Mouse (Mus musculus): ENCODE results near the gene Oas1h.
"Not testable (repeated sequence)": the region's sequence is repeated elsewhere in the genome, so short reads cannot be mapped to it uniquely, and the experiment has no call there.

The Oas1h gene

DNA sequence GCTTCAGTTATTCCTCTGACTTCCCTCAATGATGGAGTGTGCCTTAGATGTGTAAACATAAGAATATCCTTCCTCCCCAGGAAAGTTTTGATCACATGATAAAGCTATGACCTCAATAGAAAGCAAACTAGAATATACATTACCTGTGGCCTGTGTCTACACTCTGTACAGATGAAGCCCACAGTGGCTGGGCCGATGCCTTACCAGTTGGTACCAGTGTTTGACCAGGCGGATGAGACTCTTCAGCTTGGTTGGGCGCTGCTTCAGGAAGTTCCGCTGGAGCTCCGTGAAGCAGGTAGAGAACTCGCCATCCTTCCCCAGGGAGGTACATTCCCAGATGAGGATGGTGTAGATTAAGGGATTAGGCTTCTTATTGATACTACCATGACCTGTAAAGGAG, 20.5 kb downstream of the Oas1h start:
- DNase-seq (ENCODE audit: low read depth in 2 of 2, low spot score in 2 of 2), result not testable (repeated sequence)

DNA sequence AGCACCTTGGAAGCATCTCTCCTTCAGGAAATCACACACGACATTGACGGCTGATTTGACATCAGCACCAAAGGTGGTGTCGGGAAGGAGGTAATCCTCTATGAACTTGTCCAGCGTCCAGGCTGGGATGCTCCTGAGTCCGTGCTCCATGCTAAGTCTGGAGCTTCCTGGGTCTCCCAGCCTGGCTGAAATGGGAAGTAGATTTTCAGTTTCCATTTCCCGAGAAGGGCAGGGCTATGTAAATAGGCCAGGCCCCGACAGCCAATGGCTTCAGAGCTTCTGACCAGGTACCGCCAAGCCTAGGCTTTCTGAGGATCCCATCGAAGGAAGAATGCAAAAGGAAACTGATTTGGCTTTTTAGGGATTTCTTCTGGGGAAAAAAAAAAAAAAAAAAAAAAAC, 26.2 kb downstream of the Oas1h start, which contains the start of gene Oas1g:
Gene Oas1g (minus strand): TSS at position 201 of the 400 bp plus-strand sequence.
- DNase-seq (ENCODE audit: low read depth in 2 of 2, low spot score in 2 of 2), result not testable (repeated sequence)

DNA sequence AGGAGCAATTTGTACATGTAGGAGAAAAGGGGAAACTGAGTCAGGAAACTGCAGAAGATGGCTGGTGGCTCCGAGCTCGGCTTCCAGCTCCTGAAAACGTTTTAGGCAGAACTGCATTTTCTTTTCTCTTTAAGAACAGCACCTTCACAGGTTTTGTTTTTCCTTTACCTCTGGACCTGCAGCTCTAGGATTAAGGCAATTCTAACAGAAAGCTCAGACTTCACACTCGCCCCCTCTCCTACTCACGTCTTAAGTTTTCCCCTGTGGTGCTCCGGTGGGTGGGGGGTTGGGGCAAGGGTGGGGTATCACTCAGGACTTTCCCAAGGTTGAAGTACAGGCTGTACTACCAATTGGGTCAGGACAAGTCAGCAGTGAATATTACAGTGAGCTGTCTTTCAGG, 26.6 kb downstream of the Oas1h start:
- no peak for DNase-seq (ENCODE audit: low read depth in 2 of 2, low spot score in 2 of 2)

DNA sequence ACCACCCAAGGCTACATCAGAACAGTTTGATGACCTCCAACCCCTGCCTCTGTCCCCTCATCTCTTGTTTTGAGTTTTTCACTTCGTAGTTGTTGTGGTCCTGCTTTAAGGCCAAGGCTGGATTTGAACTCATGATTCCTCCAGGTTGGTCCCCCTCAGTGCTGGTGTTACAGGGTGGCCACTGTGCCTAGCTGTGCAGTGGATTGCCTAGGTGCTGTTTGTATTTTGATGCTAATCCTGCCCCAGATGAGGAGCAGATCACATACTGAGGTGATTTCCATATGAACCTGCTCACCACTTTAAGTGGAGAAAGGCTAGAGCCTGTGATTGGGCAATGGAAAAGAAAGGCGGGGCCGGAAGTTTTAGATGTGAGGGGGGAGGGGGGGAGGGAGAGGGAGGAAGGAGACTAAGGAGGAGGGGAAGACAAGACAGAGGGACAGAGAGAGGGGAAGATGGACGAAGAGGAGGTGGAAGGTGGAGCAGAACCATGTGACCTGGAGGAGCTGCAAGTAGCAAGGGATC, 27.1 kb downstream of the Oas1h start:
- not testable (repeated sequence) for DNase-seq (ENCODE audit: low read depth in 2 of 2, low spot score in 2 of 2)

DNA sequence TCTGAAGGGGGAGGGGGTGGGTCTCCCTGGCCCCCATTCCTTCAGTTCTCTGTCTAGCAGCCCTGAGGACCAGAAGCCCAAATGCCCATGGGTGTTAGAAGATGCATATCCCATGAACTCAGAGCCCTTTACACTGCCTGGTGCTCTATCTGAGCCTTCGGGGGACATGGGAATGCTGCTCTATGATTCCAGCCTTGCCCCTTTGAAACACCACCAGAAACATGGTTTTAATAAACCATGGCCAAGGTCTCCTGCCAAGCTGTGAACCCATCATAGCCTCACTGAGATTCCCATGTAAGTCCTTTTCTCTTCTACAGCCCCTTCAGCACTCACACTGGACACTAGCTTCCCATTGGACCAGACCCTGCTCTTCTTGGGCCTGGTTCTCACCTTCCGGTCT, 28.8 kb downstream of the Oas1h start:
- DNase-seq (ENCODE audit: low read depth in 2 of 2, low spot score in 2 of 2), result no peak

DNA sequence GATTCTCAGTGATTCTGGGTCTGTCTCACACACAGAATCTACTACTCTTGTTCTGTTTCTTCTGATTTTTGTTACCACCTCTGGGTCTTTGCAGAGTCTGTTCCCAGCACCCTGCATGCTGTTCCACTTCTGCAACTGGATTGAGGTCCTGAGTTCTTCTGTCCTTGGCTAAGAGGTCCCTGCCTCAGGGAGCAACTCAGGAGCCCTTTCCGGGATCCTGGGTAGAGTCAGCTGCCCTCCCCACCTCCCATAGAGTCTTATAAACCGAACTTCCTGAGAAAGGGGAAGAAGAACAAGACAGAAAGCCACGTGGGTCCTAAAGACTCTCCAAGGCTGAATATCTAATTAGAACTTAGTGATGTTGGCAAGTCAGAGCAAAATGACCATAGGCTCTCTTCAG, 29.8 kb downstream of the Oas1h start:
- no peak for DNase-seq (ENCODE audit: low read depth in 2 of 2, low spot score in 2 of 2)

DNA sequence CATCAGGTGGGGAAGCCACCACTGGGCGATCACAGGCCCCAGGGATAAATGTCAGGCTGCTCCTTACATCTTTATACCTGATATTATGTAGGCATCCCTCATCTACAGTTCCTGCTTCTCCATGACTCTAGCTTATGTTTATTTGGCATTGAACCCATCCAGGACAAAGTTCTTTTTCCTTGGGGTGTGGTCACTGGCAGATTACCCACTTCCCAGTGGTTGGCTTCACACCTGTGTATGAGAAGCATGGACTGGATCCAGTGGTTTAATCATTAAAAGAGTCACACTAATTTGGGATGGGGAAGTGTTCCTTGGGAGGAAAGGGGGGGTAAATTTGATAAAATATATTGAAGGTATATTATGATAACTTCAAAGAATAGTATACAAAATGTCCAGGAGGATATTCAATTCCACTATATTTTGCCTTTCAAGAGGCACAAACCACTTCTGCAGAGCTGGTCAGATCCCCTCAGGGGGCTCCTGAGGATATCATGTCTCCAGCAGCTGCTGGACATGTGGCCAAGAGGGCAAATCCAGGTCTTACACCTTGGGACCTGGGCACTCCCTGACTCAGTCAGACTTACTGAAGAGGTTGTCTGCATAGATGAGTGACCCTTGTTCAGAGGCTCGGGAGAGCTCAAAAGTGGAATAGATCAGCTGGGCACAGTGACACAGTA, 30.5 kb downstream of the Oas1h start:
- not testable (repeated sequence) for DNase-seq (ENCODE audit: low read depth in 2 of 2, low spot score in 2 of 2)

DNA sequence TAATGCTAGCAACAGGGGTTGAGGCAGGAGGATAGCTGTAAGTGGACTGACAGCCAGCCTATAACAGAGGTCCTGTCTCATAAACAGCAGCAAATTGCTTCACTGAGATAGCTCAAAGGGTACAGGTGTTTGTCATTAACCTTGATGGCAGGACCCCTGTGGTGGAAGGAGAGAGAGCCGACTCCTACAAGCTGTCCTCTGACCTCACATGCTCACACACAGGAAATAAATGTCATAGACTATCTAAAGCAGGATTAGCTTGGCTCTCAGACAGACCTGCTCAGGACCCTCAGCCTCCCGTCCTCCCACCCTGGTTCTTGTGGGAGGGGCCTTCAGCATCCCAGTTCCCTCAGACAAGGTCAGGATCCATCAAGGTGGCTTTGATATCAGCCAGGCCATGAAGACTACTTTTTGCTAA, 31.0 kb downstream of the Oas1h start:
- DNase-seq (ENCODE audit: low read depth in 2 of 2, low spot score in 2 of 2), result no peak

DNA sequence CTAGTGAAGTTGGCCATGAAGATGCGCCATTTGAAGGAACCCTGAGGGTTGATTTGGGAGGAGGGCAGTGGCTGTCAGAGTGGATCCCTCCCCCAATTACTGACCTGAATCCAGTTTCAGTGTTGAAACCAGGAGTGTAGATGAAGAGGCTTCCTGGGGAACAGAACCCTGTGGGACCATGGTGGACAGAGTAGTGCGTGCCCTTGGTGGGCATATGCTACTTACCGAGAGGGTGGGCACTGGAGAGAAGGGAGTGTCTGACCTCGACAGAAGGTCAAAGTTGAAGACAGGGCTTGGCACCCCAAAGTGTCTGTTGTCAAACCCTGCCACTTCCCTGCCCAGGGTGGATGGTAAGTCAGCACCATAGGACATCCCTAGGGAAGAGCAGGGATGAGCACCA, 32.6 kb downstream of the Oas1h start:
- DNase-seq (ENCODE audit: low read depth in 2 of 2, low spot score in 2 of 2), result not testable (repeated sequence)

DNA sequence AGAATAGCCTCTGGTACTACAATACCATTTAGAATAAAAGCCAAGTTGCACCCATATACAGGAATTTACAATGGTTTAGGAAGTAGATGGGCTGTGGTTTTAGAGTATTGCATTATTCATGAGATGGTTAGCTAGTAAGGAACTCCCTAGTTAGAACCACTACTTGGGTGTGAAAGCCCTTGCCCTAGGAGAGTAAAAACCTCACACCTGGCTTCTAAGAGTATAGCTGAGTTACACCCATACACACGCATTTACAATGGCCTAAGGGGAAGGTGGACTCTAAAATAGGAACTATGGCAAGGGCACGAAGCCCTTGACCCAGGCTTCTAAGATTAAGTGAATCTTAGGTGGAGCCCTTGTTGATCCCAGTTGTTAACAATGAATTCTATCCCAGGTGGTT, 33.5 kb downstream of the Oas1h start:
- not testable (repeated sequence) for DNase-seq (ENCODE audit: low read depth in 2 of 2, low spot score in 2 of 2)

DNA sequence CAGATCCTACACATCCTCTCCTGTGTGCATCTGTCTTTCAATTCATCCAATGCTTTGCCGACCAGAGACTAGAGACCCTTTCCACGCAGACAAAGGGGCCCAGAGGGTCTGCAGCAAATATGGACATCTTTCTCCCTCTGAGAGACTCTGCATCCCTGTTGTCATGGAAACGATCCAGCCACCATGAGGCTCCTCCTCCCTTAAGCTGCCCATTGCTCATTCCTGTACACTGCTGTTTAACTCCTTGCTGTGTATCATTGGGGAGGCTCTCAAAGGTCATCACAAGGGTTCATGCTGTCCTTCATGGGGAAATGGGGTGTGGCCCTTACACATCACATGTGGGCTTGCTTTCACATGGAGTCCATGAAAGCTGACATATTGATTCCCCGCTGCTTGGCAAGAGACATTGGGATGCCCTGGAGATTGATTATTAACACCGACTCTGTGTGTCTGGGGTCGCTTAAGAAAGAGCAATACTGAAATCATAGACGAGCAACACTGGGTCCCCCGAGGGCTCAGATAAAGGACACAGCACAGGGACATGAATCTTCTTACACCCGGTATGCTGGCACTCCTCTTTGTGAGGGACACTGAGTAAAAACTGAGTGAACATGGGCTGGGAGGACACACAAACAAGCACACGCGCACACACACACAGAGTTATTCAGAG, 34.1 kb downstream of the Oas1h start:
- DNase-seq (ENCODE audit: low read depth in 2 of 2, low spot score in 2 of 2), result no peak

DNA sequence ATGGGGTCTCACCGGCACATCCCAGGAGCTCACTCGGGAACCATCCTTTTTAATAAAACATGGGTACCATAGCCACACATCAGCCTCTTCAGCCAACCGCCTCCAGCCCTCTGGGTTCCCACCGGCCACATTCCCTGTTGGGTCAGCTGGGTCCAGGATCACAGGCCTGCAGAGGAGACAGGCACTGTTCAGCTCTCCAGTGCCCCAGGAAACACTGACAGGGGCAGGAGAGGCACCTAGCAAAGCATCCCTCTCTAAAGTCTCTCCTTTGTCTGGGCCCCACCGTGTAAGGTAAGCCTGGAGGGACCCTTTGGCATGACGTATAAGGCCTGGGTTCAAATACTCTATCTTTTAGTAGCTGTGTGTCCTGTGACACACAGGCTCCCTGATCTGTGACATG, 37.1 kb downstream of the Oas1h start:
- DNase-seq (ENCODE audit: low read depth in 2 of 2, low spot score in 2 of 2), result no peak

DNA sequence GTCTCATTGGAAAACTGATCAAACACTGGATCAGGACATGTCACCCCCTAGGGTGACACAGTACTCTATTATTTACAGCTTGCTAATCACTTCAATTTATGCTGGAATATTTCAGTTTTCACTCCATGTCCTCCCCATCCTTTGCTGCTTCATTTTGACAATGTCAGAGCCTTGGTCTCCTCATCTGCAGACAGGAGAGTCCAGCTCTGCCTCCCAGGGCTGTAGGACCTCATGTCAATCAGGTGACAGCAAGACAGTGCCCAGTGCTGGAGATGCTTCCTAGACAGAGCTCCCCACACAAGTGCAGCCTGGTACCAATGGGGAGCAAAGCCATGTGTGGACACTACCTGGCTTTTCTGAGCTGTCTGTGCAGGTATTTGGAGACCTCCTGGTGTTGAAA, 37.5 kb downstream of the Oas1h start:
- no peak for DNase-seq (ENCODE audit: low read depth in 2 of 2, low spot score in 2 of 2)

DNA sequence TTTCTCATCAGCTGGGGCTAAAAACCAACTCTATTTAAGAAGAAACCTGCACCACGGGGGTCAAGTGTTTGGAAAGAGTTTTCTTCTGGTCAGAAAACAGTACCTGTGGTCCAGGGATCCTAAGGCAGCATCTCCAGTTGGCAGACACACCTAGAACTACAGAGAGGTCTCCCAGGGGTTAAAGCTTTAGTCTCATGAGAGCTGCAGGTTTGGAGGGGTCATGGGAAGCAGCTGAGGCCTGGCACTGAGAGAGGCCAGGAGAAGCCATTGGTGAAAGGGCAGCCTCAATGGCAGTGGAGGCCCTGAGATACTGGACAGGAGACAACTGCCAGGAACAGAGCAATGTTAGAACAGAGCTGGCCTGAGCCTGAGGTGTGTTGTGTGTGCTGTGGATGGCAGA, 39.4 kb downstream of the Oas1h start:
- DNase-seq (ENCODE audit: low read depth in 2 of 2, low spot score in 2 of 2), result no peak

DNA sequence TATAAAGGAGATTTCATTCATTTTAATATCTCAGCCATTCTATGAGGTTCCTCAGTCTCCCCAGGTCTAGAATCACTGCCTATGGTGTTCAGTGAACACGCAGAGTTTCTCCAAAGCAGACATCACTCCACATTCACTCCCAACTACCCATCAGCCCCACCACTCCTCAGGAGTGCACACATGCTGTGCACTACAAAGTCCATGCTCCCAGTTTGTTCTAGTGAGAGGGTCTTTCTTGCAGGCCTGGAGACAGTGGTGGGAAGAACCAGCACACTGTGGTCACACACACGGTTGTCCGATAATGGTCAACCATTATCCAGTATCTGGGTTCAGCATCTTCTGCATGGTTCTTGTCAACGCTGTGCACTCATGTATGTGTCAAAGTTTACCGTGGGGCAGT, 40.8 kb downstream of the Oas1h start:
- DNase-seq (ENCODE audit: low read depth in 2 of 2, low spot score in 2 of 2), result no peak

DNA sequence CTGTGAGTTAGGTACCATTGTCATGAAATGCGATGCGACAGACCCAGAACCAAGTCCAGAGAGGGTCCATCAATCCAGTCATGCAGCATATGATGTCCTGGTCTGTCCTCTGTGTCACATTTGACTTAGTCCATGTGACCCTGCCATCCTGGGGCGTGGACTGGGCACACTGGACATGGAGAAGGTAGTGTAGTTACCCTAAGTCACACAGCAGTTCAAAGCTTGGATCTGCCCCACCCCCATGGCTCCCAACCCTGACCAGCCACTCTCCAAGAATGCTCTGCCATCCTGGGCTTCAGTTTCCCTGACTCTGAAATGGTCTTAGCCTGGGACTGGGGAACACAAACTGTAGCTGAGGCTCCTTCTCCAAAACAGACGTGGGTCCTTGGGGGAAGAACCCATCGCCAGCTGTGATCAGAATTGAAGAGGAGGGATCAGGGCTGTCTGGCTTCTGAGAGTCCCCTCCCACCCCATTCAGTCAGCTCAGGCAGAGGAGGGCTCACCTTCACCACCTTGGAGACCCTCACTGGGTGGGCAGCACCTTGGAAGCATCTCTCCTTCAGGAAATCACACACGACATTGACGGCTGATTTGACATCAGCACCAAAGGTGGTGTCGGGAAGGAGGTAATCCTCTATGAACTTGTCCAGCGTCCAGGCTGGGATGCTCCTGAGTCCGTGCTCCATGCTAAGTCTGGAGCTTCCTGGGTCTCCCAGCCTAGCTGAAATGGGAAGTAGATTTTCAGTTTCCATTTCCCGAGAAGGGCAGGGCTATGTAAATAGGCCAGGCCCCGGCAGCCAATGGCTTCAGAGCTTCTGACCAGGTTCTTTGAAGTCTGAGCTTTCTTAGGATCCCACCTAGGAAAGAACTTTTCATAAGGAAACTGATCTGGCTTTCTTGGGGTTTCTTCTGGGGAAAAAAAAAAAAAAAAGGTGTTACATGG, 45.8 kb downstream of the Oas1h start, which contains the start of gene Oas1a:
Gene Oas1a (minus strand): TSS at position 731 of the 943 bp plus-strand sequence.
- DNase-seq (ENCODE audit: low read depth in 2 of 2, low spot score in 2 of 2), result not testable (repeated sequence)

DNA sequence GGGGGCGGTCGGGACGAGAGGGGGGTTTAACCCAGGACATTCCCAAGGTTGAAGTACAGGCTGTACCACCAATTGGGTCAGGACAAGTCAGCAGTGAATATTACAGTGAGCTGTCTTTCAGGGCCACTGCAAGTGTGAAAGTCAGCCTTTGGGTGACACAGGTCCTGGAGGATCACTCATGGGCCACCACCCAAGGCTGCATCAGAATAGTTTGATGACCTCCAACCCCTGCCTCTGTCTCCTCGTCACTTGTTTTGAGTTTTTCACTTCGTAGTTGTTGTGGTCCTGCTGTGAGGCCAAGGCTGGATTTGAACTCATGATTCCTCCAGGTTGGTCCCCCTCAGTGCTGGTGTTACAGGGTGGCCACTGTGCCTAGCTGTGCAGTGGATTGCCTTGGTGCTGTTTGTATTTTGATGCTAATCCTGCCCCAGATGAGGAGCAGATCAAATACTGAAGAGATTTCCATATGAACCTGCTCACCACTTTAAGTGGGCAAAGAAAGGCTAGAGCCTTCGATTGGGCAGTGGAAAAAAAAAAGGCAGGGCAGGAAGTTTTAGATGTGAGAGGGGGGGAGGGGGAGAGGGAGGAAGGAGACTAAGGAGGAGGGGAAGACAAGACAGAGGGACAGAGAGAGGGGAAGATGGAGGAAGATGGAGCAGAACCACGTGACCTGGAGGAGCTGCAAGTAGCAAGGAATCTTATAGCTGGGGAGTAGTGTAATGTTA, 47.1 kb downstream of the Oas1h start:
- DNase-seq (ENCODE audit: low read depth in 2 of 2, low spot score in 2 of 2), result no peak

DNA sequence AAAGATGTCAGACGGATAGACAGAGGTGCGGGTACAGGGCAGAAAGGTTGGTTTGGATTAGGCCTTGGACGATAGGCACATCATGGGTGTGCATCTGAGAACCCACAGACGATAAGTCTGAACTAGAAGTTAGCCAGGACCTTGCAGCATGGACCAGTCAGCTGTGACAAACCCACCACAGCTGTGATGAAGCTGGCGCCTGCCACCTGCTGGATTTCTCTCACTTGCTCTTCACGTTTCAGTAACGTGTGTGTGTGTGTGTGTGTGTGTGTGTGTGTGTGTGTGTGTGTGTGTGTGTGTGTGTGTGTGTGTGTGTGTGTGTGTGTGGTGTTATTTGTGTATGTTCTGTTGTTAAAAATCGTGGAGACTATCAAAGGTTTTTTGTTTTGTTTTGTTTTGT, 53.0 kb downstream of the Oas1h start, which contains the start of gene Oas1d:
Gene Oas1d (plus strand): TSS at position 333 of the 400 bp plus-strand sequence.
- DNase-seq (ENCODE audit: low read depth in 2 of 2, low spot score in 2 of 2), result not testable (repeated sequence)

DNA sequence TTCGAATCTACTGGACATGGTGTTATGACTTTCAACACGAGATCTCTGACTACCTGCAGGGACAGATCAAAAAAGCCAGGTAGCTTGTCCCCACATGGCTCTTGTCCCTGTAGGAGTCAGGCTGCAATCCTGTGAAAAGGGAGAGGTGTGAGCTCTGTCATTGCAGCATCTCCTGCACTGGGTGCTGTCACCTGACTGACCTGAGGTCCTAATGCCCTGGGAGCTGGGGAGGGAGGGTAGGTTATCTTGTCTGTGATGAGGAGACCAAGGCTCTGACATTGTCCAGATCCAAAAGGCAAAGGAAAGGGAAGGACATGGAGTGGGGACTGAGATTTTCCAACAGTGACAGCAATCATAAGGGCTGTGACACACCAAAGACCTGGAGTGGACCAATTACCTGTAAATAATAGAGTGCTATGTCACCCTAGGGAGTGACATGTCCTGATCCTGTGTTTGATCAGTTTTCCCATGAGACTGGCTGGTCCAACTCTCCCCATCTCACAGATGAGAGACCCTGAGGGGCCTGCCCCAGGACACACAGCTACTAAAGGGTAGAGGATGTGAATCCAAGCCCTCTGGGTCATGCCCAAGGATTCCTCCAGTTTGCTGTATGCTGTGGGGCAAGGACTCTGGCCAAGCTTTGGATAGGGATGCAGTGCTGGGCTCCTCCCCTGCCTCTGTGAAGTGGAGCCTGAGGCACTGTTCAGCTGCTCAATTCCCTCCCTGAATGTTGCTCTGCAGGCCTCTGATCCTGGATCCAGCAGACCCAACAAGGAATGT, 58.1 kb downstream of the Oas1h start:
- not testable (repeated sequence) for DNase-seq (ENCODE audit: low read depth in 2 of 2, low spot score in 2 of 2)

DNA sequence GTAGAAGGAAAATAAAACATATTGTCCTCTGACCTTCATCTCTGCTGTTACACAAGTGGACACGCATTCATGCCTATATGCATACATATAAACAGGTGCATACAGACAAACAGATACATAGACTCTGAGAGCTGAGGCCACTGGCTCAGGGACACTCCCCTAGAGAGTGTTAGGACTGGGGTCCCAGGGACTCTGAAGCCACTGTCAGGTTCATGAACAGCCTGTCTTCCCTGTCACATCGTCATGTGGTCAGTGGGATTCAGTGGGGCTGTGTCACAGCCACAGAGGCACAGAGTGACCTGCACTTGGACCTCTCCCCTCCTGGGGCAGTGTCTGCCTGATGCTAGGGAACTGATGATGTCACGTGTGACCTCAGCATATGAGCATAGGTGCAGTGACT, 59.1 kb downstream of the Oas1h start:
- DNase-seq (ENCODE audit: low read depth in 2 of 2, low spot score in 2 of 2), result no peak
